Mouse (Mus musculus) layer of hippocampus, postnatal 25 days (tissue): Measurements from ENCODE around the gene Slc9b2. TPM values are rescaled to one million over a fixed set of nuclear protein-coding genes. Genes with fewer than 3 reads are reported as not detected.

Experiments
- DNase-seq, 2 experiments: peaks; one replicate each; pipeline ENCODE4 v3.0.0; 2022; ENCODE audit warnings: mixed read lengths in 2 of 2, low spot score in 1 of 2; ENCODE audit errors: extremely low spot score in 1 of 2
- total RNA-seq, 2 experiments: library from RNA; stranded (reverse); gene quantifications; 2 replicates each; pipeline ENCODE4 v1.2.3; 2021

Gene Slc9b2
- total RNA-seq, result 1 to 10 TPM; 2.2 to 2.3 TPM

GRCm38 (mm10) chr3:135307411-135308259 is at the start of gene Slc9b2:
Slc9b2 (plus strand) TSS chr3:135307700.
- peak in 1 of 2 experiments; percentile 17 for DNase-seq

GRCm38 (mm10) chr3:135258919-135259318 is 48.6 kb upstream of the Slc9b2 start:
- no peak for DNase-seq

GRCm38 (mm10) chr3:135260233-135260632 is 47.3 kb upstream of the Slc9b2 start:
- DNase-seq, result no peak

GRCm38 (mm10) chr3:135268616-135269015 is 38.9 kb upstream of the Slc9b2 start:
- DNase-seq, result no peak

GRCm38 (mm10) chr3:135269391-135269990 is 38.0 kb upstream of the Slc9b2 start:
- no peak for DNase-seq

- DNase-seq, result no peak
These were observed 34.9 kb upstream of the Slc9b2 start for GRCm38 (mm10) chr3:135272627-135273026.

GRCm38 (mm10) chr3:135273047-135273446 is 34.5 kb upstream of the Slc9b2 start:
- DNase-seq, result no peak

GRCm38 (mm10) chr3:135280160-135280559 is 27.3 kb upstream of the Slc9b2 start:
- DNase-seq, result no peak

GRCm38 (mm10) chr3:135280669-135281415 is 26.7 kb upstream of the Slc9b2 start, which contains the start of gene Bdh2:
Bdh2 (plus strand) TSS chr3:135281221.
- DNase-seq, result peak; percentile 28 to 67

GRCm38 (mm10) chr3:135281701-135282100 is 25.8 kb upstream of the Slc9b2 start:
- no peak for DNase-seq

- DNase-seq, result no peak
These were observed 22.2 kb upstream of the Slc9b2 start for GRCm38 (mm10) chr3:135285256-135285655.

GRCm38 (mm10) chr3:135285807-135286206 is 21.7 kb upstream of the Slc9b2 start:
- DNase-seq, result no peak

- no peak for DNase-seq
These were observed 19.3 kb upstream of the Slc9b2 start for GRCm38 (mm10) chr3:135288138-135288750.

GRCm38 (mm10) chr3:135289148-135289547 is 18.4 kb upstream of the Slc9b2 start:
- no peak for DNase-seq

GRCm38 (mm10) chr3:135290249-135290894 is 17.1 kb upstream of the Slc9b2 start:
- DNase-seq, result peak; percentile 29 to 56

- DNase-seq, result peak in 1 of 2 experiments; percentile 17
These were observed 13.8 kb upstream of the Slc9b2 start for GRCm38 (mm10) chr3:135293703-135294102.

- DNase-seq, result no peak
These were observed 11.9 kb upstream of the Slc9b2 start for GRCm38 (mm10) chr3:135295559-135295958.

- no peak for DNase-seq
These were observed 8.9 kb upstream of the Slc9b2 start for GRCm38 (mm10) chr3:135298560-135298959.

- DNase-seq, result no peak
These were observed 7.4 kb upstream of the Slc9b2 start for GRCm38 (mm10) chr3:135300081-135300480.

- no peak for DNase-seq
These were observed 3.4 kb upstream of the Slc9b2 start for GRCm38 (mm10) chr3:135304060-135304459.
